Mouse (Mus musculus) telencephalon, adult 2 months (tissue): ENCODE data around the gene Gm4631.
"Not testable (repeated sequence)": the region's sequence is repeated elsewhere in the genome, so short reads cannot be mapped to it uniquely, and the experiment has no call there.

ENCODE experiments used
- DNase-seq: peaks from one replicate; pipeline ENCODE4 v3.0.0-alpha.2; 2011; ENCODE audit warnings: low read depth, low spot score

Gene Gm4631

GRCm38 (mm10) chr2:175338097-175338496 lies at the start of gene Gm4631:
Gm4631 (minus strand) TSS chr2:175338197.
- DNase-seq: not testable (repeated sequence)

- DNase-seq: not testable (repeated sequence)
These were observed 34.1 kb upstream of the Gm4631 start, which contains the start of gene Zfp968 for GRCm38 (mm10) chr2:175372136-175372535. Zfp968 (plus strand) TSS chr2:175372436.

GRCm38 (mm10) chr2:175274825-175275224 lies 63.2 kb downstream of the Gm4631 start, which contains the start of gene Gm14440:
Gm14440 (plus strand) TSS chr2:175275125.
- not testable (repeated sequence) for DNase-seq
